Mouse (Mus musculus): ENCODE measurements around the gene Tas2r143. TPM values are rescaled to one million over a fixed set of nuclear protein-coding genes. Genes with fewer than 3 reads are reported as not detected.

The Tas2r143 gene
- polyA plus RNA-seq, 1 experiment, result 0.10 TPM

- WGBS, result 71% methylated on average over 4 of the region's 4 CpGs
- DNase-seq (ENCODE audit: low read depth, low spot score), result no peak
These were observed 14.4 kb upstream of the Tas2r143 start for GRCm38 (mm10) chr6:42385635-42386034.

GRCm38 (mm10) chr6:42391796-42392330 lies 8.2 kb upstream of the Tas2r143 start:
- DNase-seq (ENCODE audit: low read depth, low spot score), result no peak
- WGBS, result 37% methylated on average over 2 of the region's 2 CpGs

GRCm38 (mm10) chr6:42395960-42396809 lies 3.9 kb upstream of the Tas2r143 start:
- no peak for DNase-seq (ENCODE audit: low read depth, low spot score)
- 27% methylated on average over 9 of the region's 9 CpGs for WGBS

DNA sequence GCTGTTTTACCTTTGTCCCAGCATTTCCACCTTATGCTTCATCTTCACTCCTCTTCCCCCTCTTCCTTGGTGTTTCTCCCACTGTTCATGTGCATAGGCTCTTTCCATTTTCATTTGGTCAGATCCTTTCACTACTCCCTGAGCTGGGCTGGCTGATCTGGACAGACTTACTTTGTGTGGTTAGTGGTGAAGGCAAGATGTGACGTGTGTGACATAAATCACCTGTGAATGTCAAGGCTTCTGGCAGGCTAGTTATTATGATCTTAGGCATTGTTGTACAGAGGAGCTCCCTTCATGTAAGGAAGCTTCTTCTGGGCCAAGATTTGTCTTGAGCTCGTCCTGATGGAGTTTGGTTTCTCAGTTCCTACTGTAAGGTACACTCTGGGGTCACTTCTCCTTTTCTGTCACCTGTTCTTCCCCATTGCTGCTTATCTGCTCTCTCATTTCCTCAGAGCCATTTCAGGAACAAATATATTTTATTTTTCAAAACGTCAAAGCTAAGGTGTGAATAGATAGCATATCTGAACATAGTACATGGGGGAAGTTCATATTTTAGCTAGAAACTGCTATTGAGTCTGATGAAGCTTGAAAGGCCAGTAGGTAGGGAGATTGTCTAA lies 2.9 kb upstream of the Tas2r143 start:
- 51% methylated on average over 3 of the region's 3 CpGs for WGBS
- DNase-seq (ENCODE audit: low read depth, low spot score), result no peak

GRCm38 (mm10) chr6:42398285-42398684 lies 1.8 kb upstream of the Tas2r143 start:
- no peak for DNase-seq (ENCODE audit: low read depth, low spot score)
- 87% methylated on average over 3 of the region's 3 CpGs for WGBS

DNA sequence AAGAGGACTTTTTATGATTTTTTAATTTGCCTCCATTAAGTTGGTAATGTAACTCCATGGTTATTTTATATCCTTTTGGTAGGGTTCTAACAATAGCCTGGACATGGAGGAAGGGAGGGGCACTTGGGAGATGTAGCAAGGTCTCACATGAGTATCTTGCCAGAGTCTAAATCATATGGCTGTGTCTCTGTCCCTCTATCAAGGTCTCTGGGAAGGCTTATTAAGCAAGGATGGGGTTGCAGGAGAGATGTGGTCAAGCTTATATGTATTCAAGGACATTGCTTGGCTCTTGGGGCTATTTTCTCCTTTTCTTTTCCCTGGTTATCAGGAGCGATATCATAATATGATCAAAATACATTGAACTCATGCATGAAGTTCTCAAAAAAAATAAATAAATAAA lies 1.0 kb upstream of the Tas2r143 start:
- DNase-seq (ENCODE audit: low read depth, low spot score), result no peak
- WGBS, result 100% methylated on average over 1 of the region's 1 CpGs

DNA sequence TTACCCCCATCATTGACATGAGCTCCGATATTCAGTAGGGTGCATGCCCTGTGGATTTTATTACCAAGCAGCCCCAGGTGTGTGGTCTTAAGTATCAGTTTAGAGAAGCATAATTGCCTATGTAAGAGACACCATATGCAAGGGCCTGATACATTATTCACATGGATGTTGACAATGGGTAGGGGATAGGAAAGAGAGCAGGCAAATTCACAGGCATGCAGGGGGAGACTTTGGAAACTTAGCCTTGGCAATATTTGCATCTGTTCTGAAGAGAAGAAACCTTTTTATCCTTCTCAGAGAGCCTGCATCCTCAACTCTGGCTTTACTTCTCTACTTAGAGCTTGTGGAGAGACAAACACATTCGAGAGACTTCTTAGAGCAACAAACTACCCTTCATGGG lies 5.1 kb downstream of the Tas2r143 start, which contains the start of gene Tas2r135:
Gene Tas2r135 (plus strand): TSS at position 301 of the 400 bp plus-strand sequence.
- DNase-seq (ENCODE audit: low read depth, low spot score), result no peak
- WGBS, result 81% methylated on average over 2 of the region's 2 CpGs

- 69% methylated on average over 2 of the region's 2 CpGs for WGBS
These were observed 19.4 kb downstream of the Tas2r143 start for GRCm38 (mm10) chr6:42419443-42419842.

DNA sequence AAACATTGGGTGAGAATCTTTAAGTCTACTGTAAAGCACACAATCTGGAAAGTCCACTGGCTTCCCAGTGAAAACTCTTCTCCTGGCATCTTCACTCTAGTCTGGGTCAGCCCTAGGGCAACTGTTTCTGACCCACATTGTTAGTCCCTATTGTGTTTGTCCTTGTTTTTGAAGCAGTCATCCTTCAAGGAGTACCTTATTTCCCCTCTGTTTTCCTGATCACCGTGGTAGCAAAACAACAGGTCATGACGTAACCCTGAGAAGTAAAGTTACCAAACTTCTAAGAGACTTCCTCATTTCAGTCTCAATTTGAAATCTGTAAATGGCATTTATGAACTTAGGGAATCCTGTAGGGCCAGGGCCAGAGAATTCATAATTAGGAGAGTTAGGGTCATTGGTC lies 21.4 kb downstream of the Tas2r143 start:
- DNase-seq (ENCODE audit: low read depth, low spot score), result no peak
- WGBS, result 41% methylated on average over 2 of the region's 2 CpGs

More at GRCm38 (mm10) chr6:42419443-42419842, 19.4 kb downstream of the Tas2r143 start:
- no peak for DNase-seq (ENCODE audit: low read depth, low spot score)

DNA sequence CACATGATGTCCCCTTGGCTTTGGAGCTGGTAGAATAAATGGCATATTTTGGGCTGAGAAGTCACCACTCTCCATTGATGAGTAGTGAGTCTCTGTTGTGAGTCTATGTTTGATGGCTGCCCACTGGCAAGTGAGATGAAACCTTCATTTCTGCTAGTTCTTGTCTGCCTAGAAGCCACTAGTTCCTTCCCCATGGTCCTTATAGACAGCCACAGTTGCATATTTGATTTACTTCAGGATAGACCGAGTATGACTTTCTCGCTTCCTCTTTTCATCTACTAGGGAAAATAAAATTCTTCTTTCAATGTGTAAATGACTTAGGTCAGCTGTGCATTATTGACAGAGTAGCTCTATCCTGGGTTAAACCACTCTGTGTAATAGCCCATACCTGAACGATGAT lies 24.4 kb downstream of the Tas2r143 start:
- WGBS, result 89% methylated on average over 3 of the region's 3 CpGs
- no peak for DNase-seq (ENCODE audit: low read depth, low spot score)

DNA sequence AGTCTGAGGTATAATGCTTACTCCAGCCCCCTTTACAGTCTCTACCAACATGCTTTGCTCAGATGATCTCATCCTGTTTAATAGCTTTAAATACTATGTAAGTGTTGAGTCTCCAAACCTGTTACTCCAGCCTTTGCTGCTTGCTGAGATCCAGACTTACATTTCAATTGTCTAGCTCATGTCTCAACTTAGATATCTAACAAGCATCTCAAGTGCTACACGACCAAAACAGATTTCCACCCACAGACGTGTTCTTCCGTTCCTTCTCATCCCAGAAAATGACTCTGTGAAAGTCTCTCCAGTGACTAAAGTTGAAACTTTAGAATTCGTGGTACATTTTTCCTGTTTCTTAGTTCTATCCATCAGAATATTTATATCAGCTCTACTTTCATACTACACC lies 26.3 kb downstream of the Tas2r143 start:
- DNase-seq (ENCODE audit: low read depth, low spot score), result no peak
- 80% methylated on average over 4 of the region's 4 CpGs for WGBS

DNA sequence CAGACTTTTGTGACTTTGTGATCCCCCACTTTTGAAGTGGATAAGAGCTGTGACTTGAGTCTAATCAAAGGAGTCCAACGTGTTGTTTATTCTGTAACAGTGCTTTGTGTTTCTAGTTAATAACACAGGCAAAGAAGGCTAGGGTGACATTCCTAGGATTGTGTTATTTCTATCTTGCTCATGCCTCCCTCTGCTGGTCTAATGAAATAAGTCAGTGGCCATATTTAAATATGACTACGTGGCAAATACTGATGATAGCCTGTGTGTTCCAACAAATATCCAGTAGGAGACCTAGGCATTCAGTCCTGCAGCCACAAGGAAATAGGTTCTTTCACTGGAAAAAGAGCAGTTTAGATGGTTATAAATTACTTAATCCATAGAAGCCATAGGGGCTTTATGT lies 33.5 kb downstream of the Tas2r143 start:
- DNase-seq (ENCODE audit: low read depth, low spot score), result no peak
- 47% methylated on average over 2 of the region's 2 CpGs for whole genome bisulfite sequencing

DNA sequence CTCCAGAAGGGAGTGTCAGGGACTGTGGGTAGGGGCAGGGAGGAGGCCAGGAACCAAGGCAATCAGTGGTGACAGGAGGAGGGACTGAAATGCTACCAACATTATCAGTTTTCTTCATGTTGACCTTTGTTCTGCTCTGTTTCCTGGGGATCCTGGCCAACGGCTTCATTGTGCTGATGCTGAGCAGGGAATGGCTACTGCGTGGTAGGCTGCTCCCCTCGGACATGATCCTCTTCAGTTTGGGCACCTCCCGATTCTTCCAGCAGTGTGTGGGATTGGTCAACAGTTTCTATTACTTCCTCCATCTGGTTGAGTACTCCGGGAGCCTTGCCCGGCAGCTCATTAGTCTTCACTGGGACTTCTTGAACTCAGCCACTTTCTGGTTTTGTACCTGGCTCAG lies 34.4 kb downstream of the Tas2r143 start, which contains the start of gene Tas2r126:
Gene Tas2r126 (plus strand): TSS at position 90 of the 400 bp plus-strand sequence.
- DNase-seq (ENCODE audit: low read depth, low spot score), result no peak
- 71% methylated on average over 6 of the region's 6 CpGs for WGBS

DNA sequence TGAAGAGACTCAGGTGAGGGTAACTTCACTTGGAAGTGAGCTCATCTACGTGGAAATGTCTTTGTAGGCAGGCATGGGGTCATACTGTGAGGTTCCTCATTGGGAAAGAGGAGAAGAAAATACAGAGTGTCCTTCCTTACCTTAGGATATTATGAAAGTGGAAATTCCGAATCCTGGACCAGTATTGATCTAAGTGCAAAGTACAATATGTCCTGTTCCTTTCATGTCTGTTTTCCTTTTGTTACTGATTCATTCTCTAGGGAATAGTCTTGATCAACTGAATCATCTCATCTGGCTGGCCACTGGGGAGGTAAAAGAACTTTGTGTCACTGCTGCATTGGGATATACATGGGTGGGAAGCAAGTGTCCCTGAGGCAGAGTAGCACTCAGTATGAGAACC lies 35.5 kb downstream of the Tas2r143 start:
- WGBS, result 59% methylated on average over 2 of the region's 2 CpGs
- DNase-seq (ENCODE audit: low read depth, low spot score), result no peak

GRCm38 (mm10) chr6:42441395-42441794 lies 41.4 kb downstream of the Tas2r143 start:
- DNase-seq (ENCODE audit: low read depth, low spot score), result no peak
- WGBS, result 62% methylated on average over 2 of the region's 2 CpGs

- WGBS, result 69% methylated on average over 2 of the region's 2 CpGs
- DNase-seq (ENCODE audit: low read depth, low spot score), result no peak
These were observed 44.5 kb downstream of the Tas2r143 start for GRCm38 (mm10) chr6:42444491-42444890.

GRCm38 (mm10) chr6:42447381-42447780 lies 47.3 kb downstream of the Tas2r143 start:
- 68% methylated on average over 2 of the region's 2 CpGs for WGBS
- no peak for DNase-seq (ENCODE audit: low read depth, low spot score)

Data from large intestine, adult 2 months (tissue).